Mouse (Mus musculus) kidney, embryonic 14.5 days (tissue): Measurements from ENCODE around the gene Rad18. TPM values are rescaled to one million over a fixed set of nuclear protein-coding genes. Genes with fewer than 3 reads are reported as not detected.

Experiments used
- ATAC-seq: fragments of 200-750 bp; cut with Nextera tagmentation; 2 replicates; pipeline ENCODE4 v1.8.0; 2017; ENCODE audit warnings: moderate number of reproducible peaks, mild to moderate bottlenecking, moderate TSS enrichment, moderate library complexity; ENCODE audit not compliant: low FRiP score, low TSS enrichment
- H3K27ac ChIP-seq: fragments of 300-500 bp; sonication (generic); 2 replicates; pipeline ENCODE4 v1.5.1; 2014; ENCODE audit warnings: low read depth, mild to moderate bottlenecking, low read length, moderate library complexity, mixed read lengths
- H3K27me3 ChIP-seq: fragments of 300-500 bp; sonication (generic); 2 replicates; pipeline ENCODE4 v1.6.1; 2014; ENCODE audit warnings: mild to moderate bottlenecking, low read length; ENCODE audit not compliant: control insufficient read depth, insufficient read depth
- H3K36me3 ChIP-seq: fragments of 300-500 bp; sonication (generic); 2 replicates; pipeline ENCODE4 v1.6.1; 2014; ENCODE audit warnings: low read length, mixed read lengths; ENCODE audit not compliant: control insufficient read depth, insufficient read depth
- H3K4me1 ChIP-seq: fragments of 300-500 bp; sonication (generic); 2 replicates; pipeline ENCODE4 v1.6.1; 2014; ENCODE audit warnings: low read length, mixed read lengths; ENCODE audit not compliant: control insufficient read depth, insufficient read depth
- H3K4me2 ChIP-seq: fragments of 300-500 bp; sonication (generic); replicated peaks from 2 replicates; pipeline ENCODE4 v1.6.1; 2014; ENCODE audit warnings: low read depth, mild to moderate bottlenecking, low read length
- H3K4me3 ChIP-seq: fragments of 300-500 bp; sonication (generic); 2 replicates; pipeline ENCODE4 v1.5.1; 2014; ENCODE audit warnings: mild to moderate bottlenecking, low read length
- H3K9ac ChIP-seq: fragments of 300-500 bp; sonication (generic); 2 replicates; pipeline ENCODE4 v1.6.1; 2014; ENCODE audit warnings: low read depth, mild to moderate bottlenecking, low read length, moderate library complexity
- H3K9me3 ChIP-seq: fragments of 300-500 bp; sonication (generic); 2 replicates; pipeline ENCODE4 v1.6.1; 2016; ENCODE audit warnings: low read length; ENCODE audit not compliant: control insufficient read depth
- WGBS: fragments of 180-500 bp; shearing (Covaris S2); extraction: QIAGEN DNeasy Blood & Tissue Kit; methylation state at CpG from one replicate; pipeline ENCODE4 v1.1.7; 2014; 5-methylcytosine and 5-hydroxymethylcytosine counted together
- polyA plus RNA-seq: library from polyadenylated mRNA; unstranded; fragments of >200 nt; fragmentation: Nextera tagmentation; extraction: Ambion mirVana; gene quantifications from 2 replicates; pipeline ENCODE4 v1.2.1, GENCODE M21; 2014

Gene Rad18
- polyA plus RNA-seq, 1 experiment from 2014 or later: 55.2 TPM

DNA sequence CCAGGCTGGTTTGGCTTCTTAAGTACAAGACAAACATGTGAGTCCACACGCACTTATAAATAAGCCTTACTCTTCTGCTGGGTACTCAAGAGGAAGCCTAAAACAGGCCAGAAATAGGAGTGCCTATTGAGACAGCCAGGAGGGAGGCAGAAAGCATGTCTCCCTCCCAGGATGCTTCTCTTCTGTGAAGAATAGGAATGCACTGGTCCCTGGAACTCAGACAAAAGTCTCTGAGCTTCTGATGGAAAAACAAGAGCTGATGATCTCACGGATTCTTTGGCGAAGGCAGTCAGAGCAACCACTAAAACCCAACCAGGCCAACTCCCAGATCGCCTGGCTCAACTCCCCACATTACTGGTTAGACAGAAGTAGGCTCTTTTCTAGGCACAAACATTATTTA is 74.2 kb downstream of the Rad18 start:
- no peaks in the 10 kb centered on the region for H3K27me3 ChIP-seq
- H3K9ac ChIP-seq: no peak overlapping the region
- H3K36me3 ChIP-seq: peaks cover 14% of the 10 kb centered on the region; the same call in 1 of the 2 replicates
- no peaks in the 10 kb centered on the region for H3K9me3 ChIP-seq
- H3K4me2 ChIP-seq: no peak overlapping the region
- ATAC-seq: no peak
- WGBS: 92% methylated on average over 4 of the region's 4 CpGs
- no peak overlapping the region for H3K4me3 ChIP-seq
- no peak overlapping the region for H3K27ac ChIP-seq
- no peaks in the 10 kb centered on the region for H3K4me1 ChIP-seq

- Histone ChIP-seq H3K4me2 (no peak overlapping the region), H3K36me3 (peaks cover 7% of the 10 kb centered on the region; the same call in 1 of the 2 replicates), H3K9ac (no peak overlapping the region), H3K9me3 (no peaks in the 10 kb centered on the region), H3K4me1 (no peaks in the 10 kb centered on the region), H3K4me3 (no peak overlapping the region), H3K27me3 (no peaks in the 10 kb centered on the region), H3K27ac (no peak overlapping the region)
- ATAC-seq: no peak
- WGBS: 83% methylated on average over 5 of the region's 5 CpGs
These were observed 76.5 kb downstream of the Rad18 start for GRCm38 (mm10) chr6:112620027-112620426.

DNA sequence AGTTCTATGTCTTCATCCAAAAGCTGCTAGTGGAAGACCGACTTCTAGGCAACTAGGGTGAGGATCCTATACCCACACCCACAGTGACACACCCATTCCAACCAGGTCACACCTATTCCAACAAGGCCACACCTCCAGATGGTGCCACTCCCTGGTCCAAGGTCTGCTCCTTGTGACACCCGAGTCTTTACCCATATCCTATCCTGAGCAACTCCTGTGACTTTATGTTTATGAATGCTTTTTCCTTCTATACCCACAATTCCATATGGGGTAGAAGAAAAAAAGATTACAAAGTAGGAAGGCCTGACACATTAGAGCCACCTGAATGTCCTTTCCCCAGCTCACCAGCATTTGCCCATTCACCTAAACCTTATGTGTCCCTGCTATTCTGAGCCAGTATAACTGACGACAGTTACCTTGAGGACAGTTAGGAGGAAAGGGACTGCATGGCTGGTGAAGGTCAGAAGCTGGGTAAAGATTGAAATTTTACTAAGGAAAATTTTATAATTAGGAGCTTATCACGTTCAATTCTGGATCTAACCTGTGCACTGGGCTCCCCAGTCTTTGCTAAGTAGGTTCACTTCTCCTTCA is 78.7 kb downstream of the Rad18 start:
- no peak for ATAC-seq
- WGBS: 93% methylated on average over 4 of the region's 4 CpGs
- H3K9ac ChIP-seq: no peak overlapping the region

GRCm38 (mm10) chr6:112609027-112609426 is 87.5 kb downstream of the Rad18 start:
- H3K4me3 ChIP-seq: no peak overlapping the region
- no peak overlapping the region for H3K27ac ChIP-seq
- no peaks in the 10 kb centered on the region for H3K9me3 ChIP-seq
- no peaks in the 10 kb centered on the region for H3K4me1 ChIP-seq
- no peaks in the 10 kb centered on the region for H3K36me3 ChIP-seq
- no peak overlapping the region for H3K9ac ChIP-seq
- WGBS: 22% methylated on average over 4 of the region's 4 CpGs
- H3K27me3 ChIP-seq: no peaks in the 10 kb centered on the region
- H3K4me2 ChIP-seq: no peak overlapping the region
- ATAC-seq: 0 out of 2 replicates have a peak, but pooled peaks have one; percentile 49

More for the DNA sequence above, 78.7 kb downstream of the Rad18 start:
- Histone ChIP-seq H3K4me1 (no peaks in the 10 kb centered on the region), H3K9me3 (no peaks in the 10 kb centered on the region), H3K27ac (no peak overlapping the region), H3K4me2 (no peak overlapping the region), H3K27me3 (no peaks in the 10 kb centered on the region), H3K36me3 (peaks cover 5% of the 10 kb centered on the region; the same call in 1 of the 2 replicates), H3K4me3 (no peak overlapping the region)

DNA sequence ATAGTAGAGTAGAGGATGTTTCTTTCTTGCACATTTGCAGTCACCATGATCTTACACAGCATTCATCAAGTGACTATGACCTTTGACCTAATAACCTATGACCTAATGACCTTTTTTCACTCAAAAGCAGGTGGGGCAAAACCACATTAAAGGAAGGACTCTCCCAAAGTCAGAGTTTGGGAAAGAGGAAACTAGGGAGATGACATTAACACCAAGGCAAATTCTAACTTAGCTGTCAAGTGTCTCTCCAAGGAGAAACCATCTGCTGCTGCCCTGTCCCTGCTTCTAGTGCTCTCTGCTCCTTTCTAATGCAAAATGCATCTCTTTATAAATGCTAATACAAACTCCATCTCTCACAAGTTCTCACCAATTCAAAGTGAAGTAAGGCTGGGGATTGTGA is 92.6 kb downstream of the Rad18 start:
- Histone ChIP-seq H3K27ac (no peak overlapping the region), H3K4me2 (no peak overlapping the region), H3K36me3 (no peaks in the 10 kb centered on the region), H3K27me3 (no peaks in the 10 kb centered on the region), H3K9me3 (no peaks in the 10 kb centered on the region), H3K4me3 (no peak overlapping the region), H3K4me1 (no peaks in the 10 kb centered on the region), H3K9ac (no peak overlapping the region)
- ATAC-seq: no peak

GRCm38 (mm10) chr6:112594971-112595370 is 101.5 kb downstream of the Rad18 start:
- no peak overlapping the region for H3K4me2 ChIP-seq
- H3K27me3 ChIP-seq: no peaks in the 10 kb centered on the region
- H3K9ac ChIP-seq: no peak overlapping the region
- no peaks in the 10 kb centered on the region for H3K4me1 ChIP-seq
- H3K36me3 ChIP-seq: no peaks in the 10 kb centered on the region
- H3K27ac ChIP-seq: no peak overlapping the region
- H3K4me3 ChIP-seq: no peak overlapping the region
- no peaks in the 10 kb centered on the region for H3K9me3 ChIP-seq
- no peak for ATAC-seq
- WGBS: 82% methylated on average over 7 of the region's 7 CpGs

GRCm38 (mm10) chr6:112587912-112588311 is 108.6 kb downstream of the Rad18 start:
- Histone ChIP-seq H3K9ac (no peak overlapping the region), H3K36me3 (no peaks in the 10 kb centered on the region), H3K27ac (no peak overlapping the region), H3K9me3 (no peaks in the 10 kb centered on the region), H3K4me1 (no peaks in the 10 kb centered on the region), H3K27me3 (no peaks in the 10 kb centered on the region), H3K4me3 (no peak overlapping the region), H3K4me2 (no peak overlapping the region)
- no peak for ATAC-seq
- WGBS: 64% methylated on average over 1 of the region's 1 CpGs

- Histone ChIP-seq H3K4me1 (no peaks in the 10 kb centered on the region), H3K27me3 (no peaks in the 10 kb centered on the region), H3K36me3 (no peaks in the 10 kb centered on the region), H3K9ac (no peak overlapping the region), H3K4me3 (no peak overlapping the region), H3K4me2 (no peak overlapping the region), H3K9me3 (no peaks in the 10 kb centered on the region), H3K27ac (no peak overlapping the region)
- no peak for ATAC-seq
- WGBS: 77% methylated on average over 4 of the region's 4 CpGs
These were observed 109.5 kb downstream of the Rad18 start for GRCm38 (mm10) chr6:112586999-112587398.

DNA sequence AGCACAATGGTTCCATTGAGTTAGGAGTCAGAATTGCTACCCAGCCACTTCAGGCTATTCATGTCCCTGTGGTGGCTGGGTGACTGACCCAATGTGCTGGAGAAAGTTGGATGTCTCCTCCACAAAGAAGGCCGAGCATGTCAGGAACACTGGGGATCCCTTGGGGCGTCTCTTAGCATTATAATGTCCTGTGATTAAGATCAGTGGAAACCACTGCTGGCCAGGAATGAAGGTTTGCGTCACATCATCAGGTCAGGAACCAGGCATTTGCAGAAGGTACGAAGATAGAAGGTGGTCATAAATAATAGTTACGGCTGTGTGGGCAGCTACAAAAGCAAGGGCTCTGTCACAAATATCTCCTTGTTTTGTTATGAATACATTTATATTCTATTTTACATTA is 111.5 kb downstream of the Rad18 start:
- Histone ChIP-seq H3K27ac (no peak overlapping the region), H3K9me3 (no peaks in the 10 kb centered on the region), H3K27me3 (no peaks in the 10 kb centered on the region), H3K4me1 (no peaks in the 10 kb centered on the region), H3K4me3 (no peak overlapping the region), H3K36me3 (no peaks in the 10 kb centered on the region), H3K4me2 (no peak overlapping the region), H3K9ac (no peak overlapping the region)
- no peak for ATAC-seq
- WGBS: 76% methylated on average over 5 of the region's 5 CpGs
